Mouse (Mus musculus): ENCODE results near the gene Gm21985. TPM values are rescaled to one million over a fixed set of nuclear protein-coding genes. Genes with fewer than 3 reads are reported as not detected.

The Gm21985 gene
- polyA plus RNA-seq, 1 experiment from 2014 or later = not detected

DNA sequence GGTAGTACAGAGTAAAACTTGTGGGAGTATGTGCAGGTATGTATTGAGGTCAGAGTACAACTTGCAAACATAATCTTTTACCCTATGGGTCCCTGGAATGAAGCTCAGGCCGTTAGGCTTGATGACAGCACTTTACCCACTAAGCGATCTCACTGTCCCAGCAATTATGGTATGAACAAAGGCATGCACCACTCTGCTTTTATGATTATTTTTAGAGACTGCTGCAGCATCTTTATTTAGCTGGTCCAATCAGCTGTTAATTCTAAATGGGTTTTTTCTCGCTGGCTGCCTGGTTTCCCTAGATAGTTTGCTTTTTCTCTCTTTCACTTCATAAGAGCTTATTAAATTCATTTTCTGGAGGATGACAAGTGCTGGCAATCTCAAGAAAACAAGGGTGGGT, 30.1 kb downstream of the Gm21985 start:
- Histone ChIP-seq H3K27ac (no peak overlapping the region), H3K4me3 (no peak overlapping the region), H3K4me1 (no peaks in the 10 kb centered on the region), H3K4me2 (replicated peaks) (no peak overlapping the region), H3K36me3 (no peaks in the 10 kb centered on the region), H3K9ac (no peak overlapping the region), H3K27me3 (no peaks in the 10 kb centered on the region), H3K9me3 (no peaks in the 10 kb centered on the region)
- WGBS = 74% methylated on average over 3 of the region's 3 CpGs
- ATAC-seq (ENCODE audit: low FRiP score, low read depth) = no peak

DNA sequence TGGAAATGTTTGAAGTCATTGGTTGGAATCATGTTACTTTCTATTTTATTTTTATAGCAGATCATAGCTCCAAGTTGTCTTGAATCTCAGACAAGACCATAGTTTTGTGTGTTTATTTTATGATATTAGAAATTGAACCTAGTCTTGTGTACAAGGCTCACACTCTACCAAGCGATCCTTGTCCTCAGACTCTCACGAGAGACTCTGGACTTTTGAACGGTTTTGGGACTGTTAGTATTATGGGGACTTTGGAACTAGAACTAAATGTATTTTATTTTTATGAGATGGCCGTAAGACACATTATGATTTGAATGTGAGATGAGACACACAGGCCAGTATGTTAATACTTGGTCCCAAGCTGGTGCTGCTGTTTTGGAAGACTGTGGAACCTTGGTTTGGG, 32.1 kb downstream of the Gm21985 start:
- no peaks in the 10 kb centered on the region for H3K4me1 ChIP-seq
- no peak overlapping the region for H3K27ac ChIP-seq
- no peaks in the 10 kb centered on the region for H3K27me3 ChIP-seq
- no peak overlapping the region for H3K4me3 ChIP-seq
- H3K9ac ChIP-seq = no peak overlapping the region
- no peak for ATAC-seq (ENCODE audit: low FRiP score, low read depth)
- no peaks in the 10 kb centered on the region for H3K36me3 ChIP-seq
- H3K4me2 ChIP-seq (replicated peaks) = no peak overlapping the region
- no peaks in the 10 kb centered on the region for H3K9me3 ChIP-seq
- WGBS = 89% methylated on average over 4 of the region's 4 CpGs

DNA sequence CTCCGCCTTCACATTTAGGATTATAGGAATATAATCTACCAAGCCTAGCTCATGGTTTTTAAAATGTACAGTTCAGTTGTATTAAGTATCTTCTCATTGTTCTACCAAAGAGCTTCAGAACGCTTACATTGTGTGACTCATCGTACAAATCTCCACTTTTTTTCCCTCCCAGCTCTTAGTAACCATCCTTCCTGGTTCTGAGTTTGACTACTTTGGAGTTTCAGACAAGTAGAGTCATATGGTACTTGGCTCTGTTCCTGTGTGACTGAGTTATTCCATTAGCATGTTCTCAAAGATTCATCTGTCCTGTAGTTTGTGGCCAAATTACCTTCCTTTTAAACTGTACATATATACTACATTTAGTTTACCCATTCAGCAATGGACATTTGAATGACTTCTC, 42.6 kb downstream of the Gm21985 start:
- H3K36me3 ChIP-seq = no peaks in the 10 kb centered on the region
- no peak overlapping the region for H3K9ac ChIP-seq
- no peak overlapping the region for H3K4me3 ChIP-seq
- no peak for ATAC-seq (ENCODE audit: low FRiP score, low read depth)
- WGBS = 95% methylated on average over 3 of the region's 3 CpGs
- no peaks in the 10 kb centered on the region for H3K9me3 ChIP-seq
- H3K27ac ChIP-seq = no peak overlapping the region
- H3K4me1 ChIP-seq = no peaks in the 10 kb centered on the region
- no peaks in the 10 kb centered on the region for H3K27me3 ChIP-seq
- no peak overlapping the region for H3K4me2 ChIP-seq (replicated peaks)

DNA sequence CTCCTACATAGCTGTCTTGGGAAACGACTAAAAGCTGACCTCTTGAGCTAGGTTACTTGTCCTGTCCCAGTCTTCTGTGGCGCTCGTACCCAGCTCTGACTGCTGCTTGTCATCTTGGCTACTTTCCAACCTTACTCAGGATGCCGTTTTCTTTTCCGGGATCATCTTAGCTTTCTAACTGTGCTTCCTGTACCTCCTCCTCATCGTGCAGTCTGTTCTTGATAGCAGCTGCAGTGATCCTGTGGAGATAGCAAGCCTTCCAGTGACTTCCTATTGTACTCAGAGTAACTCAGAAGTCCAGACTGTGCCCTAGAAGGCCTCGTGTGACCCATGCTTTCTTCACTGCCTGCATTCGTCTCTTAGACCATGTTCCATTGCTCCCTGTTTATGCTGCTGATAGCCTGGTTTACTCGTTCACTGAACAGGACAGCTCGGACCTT, 43.1 kb downstream of the Gm21985 start:
- Histone ChIP-seq H3K9me3 (no peaks in the 10 kb centered on the region), H3K4me1 (no peaks in the 10 kb centered on the region), H3K27me3 (no peaks in the 10 kb centered on the region), H3K27ac (no peak overlapping the region), H3K4me2 (replicated peaks) (no peak overlapping the region), H3K36me3 (no peaks in the 10 kb centered on the region), H3K4me3 (no peak overlapping the region), H3K9ac (no peak overlapping the region)
- 81% methylated on average over 10 of the region's 10 CpGs for WGBS
- ATAC-seq (ENCODE audit: low FRiP score, low read depth) = no peak

DNA sequence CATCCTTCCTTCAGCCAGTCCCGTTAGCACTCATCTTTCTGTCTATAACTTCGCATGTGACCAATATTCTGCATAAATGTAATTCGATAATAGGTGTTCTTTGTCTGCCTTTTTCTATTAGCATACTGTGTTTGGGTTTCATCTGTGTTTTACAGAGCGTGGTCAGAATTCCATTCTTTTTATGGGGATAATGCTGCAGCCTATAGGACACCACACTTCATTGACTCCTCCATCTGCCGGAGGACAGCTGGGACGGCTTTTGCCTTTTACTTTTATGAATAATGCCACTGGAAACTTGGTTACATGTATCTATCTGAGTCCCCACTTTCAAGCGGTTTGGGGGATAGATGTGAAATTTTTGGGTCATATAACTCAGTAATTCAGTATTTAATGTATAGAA, 49.5 kb downstream of the Gm21985 start:
- Histone ChIP-seq H3K36me3 (no peaks in the 10 kb centered on the region), H3K9me3 (no peaks in the 10 kb centered on the region), H3K27ac (no peak overlapping the region), H3K4me1 (no peaks in the 10 kb centered on the region), H3K4me2 (replicated peaks) (no peak overlapping the region), H3K4me3 (no peak overlapping the region), H3K9ac (no peak overlapping the region), H3K27me3 (no peaks in the 10 kb centered on the region)
- ATAC-seq (ENCODE audit: low FRiP score, low read depth) = peak; percentile 54
- WGBS = 81% methylated on average over 7 of the region's 7 CpGs

DNA sequence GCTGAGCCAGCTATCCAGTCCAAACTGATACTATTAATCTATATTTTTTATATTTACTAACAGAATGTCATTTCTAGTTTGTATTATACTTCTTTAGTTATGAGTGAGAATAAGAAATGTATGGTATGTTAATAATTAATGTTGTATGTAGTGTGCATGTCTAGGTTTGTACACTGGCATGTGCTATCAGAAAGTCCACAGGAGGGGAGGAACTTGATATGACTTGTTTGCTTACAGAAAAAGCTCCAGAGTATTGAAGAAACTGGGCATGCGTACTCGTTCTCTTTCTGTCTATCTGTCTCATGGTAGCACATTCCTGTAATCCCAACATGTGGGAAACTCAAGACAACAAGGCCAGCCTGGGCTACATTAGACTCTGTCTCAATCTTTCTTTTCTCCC, 52.1 kb downstream of the Gm21985 start:
- no peak for ATAC-seq (ENCODE audit: low FRiP score, low read depth)
- no peaks in the 10 kb centered on the region for H3K9me3 ChIP-seq
- no peaks in the 10 kb centered on the region for H3K36me3 ChIP-seq
- WGBS = 90% methylated on average over 2 of the region's 2 CpGs
- H3K4me2 ChIP-seq (replicated peaks) = no peak overlapping the region
- H3K4me3 ChIP-seq = no peak overlapping the region
- no peak overlapping the region for H3K27ac ChIP-seq
- no peaks in the 10 kb centered on the region for H3K4me1 ChIP-seq
- H3K27me3 ChIP-seq = no peaks in the 10 kb centered on the region
- no peak overlapping the region for H3K9ac ChIP-seq

DNA sequence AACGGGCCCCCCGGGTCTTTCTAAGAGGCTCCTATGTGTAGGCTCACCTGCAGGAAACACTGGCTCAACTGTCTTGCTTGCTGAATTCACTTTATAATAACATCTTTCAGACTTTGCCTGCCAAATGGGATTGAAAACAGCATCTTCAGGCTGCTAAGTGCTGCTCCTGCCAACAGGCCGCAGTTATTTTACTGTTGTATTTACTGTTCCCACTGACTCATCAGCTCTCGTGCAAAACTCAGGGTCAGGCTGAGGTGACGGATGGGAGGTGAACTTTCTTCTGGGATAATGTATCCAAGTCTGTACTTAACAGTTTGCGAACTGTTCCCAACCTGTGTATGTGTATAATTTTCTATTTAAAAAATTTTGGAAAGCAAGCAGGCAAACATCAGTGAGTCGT, 52.8 kb downstream of the Gm21985 start:
- 0 out of 2 replicates have a peak, but pooled peaks have one; percentile 28 for ATAC-seq (ENCODE audit: low FRiP score, low read depth)
- Histone ChIP-seq H3K4me3 (no peak overlapping the region), H3K4me2 (replicated peaks) (no peak overlapping the region), H3K36me3 (no peaks in the 10 kb centered on the region), H3K4me1 (no peaks in the 10 kb centered on the region), H3K9me3 (no peaks in the 10 kb centered on the region), H3K27ac (no peak overlapping the region), H3K9ac (no peak overlapping the region), H3K27me3 (no peaks in the 10 kb centered on the region)
- 73% methylated on average over 7 of the region's 7 CpGs for whole genome bisulfite sequencing

DNA sequence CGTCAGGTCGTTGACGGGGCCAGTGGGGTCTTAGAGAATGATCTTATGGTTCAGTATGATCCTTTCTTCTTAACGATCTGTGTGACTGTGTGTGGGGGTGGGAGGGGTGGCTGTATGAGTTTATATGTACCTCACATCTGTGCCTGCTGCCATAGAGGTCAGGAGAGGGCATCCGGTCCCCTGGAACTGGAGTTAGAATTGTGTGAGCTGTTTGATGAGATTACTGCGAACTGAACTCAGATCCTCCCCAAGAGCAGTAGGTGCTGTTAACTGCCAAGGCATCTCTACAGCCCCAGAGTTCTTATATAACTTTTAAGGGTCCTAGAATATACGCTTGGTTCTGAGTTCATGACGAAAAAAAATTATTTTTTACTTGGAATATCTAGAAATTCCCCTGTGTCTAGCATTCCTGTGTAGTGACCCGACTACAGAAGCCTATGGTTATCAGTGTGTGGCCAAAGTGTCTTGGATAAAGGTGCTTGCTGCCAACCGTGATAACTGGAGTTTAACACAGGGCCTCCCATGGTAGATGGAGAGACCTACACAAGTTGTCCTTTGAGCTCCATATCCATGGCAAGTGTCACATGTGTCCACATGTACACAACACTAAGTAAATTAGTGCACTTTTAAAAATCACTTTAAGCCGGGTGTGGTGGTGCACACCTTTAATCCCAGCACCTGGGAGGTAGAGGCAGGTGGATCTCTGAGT, 62.1 kb downstream of the Gm21985 start:
- 65% methylated on average over 11 of the region's 11 CpGs for WGBS
- H3K9me3 ChIP-seq = no peaks in the 10 kb centered on the region
- H3K4me3 ChIP-seq = no peak overlapping the region
- H3K4me1 ChIP-seq = no peaks in the 10 kb centered on the region
- no peak overlapping the region for H3K9ac ChIP-seq
- no peaks in the 10 kb centered on the region for H3K27me3 ChIP-seq
- no peaks in the 10 kb centered on the region; the same call in 1 of the 2 replicates for H3K36me3 ChIP-seq
- no peak for ATAC-seq (ENCODE audit: low FRiP score, low read depth)
- no peak overlapping the region for H3K27ac ChIP-seq
- H3K4me2 ChIP-seq (replicated peaks) = no peak overlapping the region

DNA sequence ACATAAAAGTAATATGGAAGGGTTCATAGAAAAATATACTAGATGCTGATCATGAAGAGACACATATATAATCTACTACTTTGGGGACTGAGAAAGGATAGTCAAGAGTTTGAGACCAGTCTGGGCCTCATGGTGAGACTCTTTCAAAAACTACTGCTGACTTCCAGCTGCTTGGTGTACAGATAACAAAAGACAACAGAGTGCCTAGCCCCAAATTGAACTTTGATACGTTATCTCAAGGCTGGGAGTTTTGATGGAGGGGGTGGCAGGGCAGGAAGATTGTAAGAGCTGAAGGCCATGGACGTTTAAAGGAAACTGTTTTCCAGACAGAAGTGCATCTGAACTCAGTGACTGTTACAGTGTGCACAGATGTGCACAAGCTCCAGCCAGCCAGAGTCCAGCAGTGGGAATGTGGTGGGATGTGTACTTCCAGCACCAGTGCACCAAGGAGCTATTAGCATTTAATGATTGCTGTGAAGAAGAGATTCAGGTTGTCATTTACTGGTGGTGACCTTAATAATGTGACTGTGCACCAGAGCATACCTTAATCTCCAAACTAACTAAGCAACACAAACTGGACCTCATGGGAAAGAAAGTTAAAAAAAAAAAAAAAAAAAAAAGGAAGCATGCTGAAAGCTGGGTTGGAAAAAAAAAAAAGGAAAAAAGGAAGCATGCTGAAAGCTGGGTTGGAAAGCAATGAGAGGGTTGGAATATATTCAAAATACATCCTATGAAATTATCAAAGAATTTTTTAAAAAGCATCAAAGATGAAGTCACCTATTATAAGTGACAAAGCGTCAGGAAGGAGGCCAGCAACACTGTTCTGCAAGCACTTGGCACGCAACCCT, 66.2 kb downstream of the Gm21985 start:
- 73% methylated on average over 4 of the region's 4 CpGs for WGBS
- H3K27me3 ChIP-seq = no peaks in the 10 kb centered on the region
- no peaks in the 10 kb centered on the region for H3K4me1 ChIP-seq
- H3K9ac ChIP-seq = no peak overlapping the region
- H3K27ac ChIP-seq = no peak overlapping the region
- H3K4me2 ChIP-seq (replicated peaks) = no peak overlapping the region
- ATAC-seq (ENCODE audit: low FRiP score, low read depth) = no peak
- no peaks in the 10 kb centered on the region for H3K9me3 ChIP-seq
- no peak overlapping the region for H3K4me3 ChIP-seq
- H3K36me3 ChIP-seq = peaks cover 21% of the 10 kb centered on the region

DNA sequence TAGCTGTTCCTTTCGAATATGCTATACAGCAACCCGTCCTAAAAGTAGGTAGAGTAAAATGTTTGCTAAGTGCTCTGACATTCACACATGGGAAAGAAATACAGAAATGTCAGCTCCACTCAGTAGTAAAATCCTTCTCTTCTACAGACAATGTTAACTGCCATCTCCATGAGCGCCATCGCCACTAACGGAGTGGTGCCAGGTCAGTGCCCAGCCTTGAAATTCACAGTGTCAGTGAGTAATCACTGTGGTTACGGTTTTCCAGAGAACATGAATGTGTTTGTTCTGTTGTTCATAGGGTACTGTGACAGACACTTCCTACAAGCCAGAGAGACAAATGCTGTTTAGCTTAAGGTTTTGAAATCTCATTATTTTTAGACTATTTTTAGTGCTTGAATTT, 71.1 kb downstream of the Gm21985 start:
- H3K36me3 ChIP-seq = peaks cover 40% of the 10 kb centered on the region

DNA sequence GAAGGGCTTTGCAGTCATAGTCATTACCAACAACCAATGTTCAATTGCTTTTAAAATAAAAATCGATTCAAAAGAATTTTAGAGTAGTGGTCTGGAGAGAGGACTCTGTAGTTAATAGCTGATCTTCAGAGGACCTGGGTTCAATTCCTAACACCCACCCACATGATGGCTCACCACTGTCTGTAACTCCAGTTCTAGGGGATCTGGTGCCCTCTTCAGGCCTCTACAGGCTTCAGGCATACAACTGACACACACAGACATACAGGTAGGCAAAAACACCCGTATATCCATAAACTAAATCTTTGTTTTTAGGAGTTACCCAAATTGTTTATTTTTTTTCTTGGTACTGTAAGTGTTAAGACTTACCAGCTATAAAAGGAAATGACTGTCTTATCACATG, 73.6 kb downstream of the Gm21985 start:
- Histone ChIP-seq H3K4me3 (no peak overlapping the region), H3K4me1 (no peaks in the 10 kb centered on the region), H3K27me3 (no peaks in the 10 kb centered on the region), H3K36me3 (peaks cover 40% of the 10 kb centered on the region), H3K27ac (no peak overlapping the region), H3K9ac (no peak overlapping the region), H3K9me3 (no peaks in the 10 kb centered on the region), H3K4me2 (replicated peaks) (no peak overlapping the region)
- 95% methylated on average over 2 of the region's 2 CpGs for WGBS
- ATAC-seq (ENCODE audit: low FRiP score, low read depth) = no peak

More for the DNA sequence above, 71.1 kb downstream of the Gm21985 start:
- Histone ChIP-seq H3K27ac (no peak overlapping the region), H3K4me1 (no peaks in the 10 kb centered on the region), H3K4me3 (no peak overlapping the region), H3K9me3 (no peaks in the 10 kb centered on the region), H3K9ac (no peak overlapping the region), H3K4me2 (replicated peaks) (no peak overlapping the region), H3K27me3 (no peaks in the 10 kb centered on the region)
- ATAC-seq (ENCODE audit: low FRiP score, low read depth) = no peak
- WGBS = 94% methylated on average over 6 of the region's 6 CpGs

DNA sequence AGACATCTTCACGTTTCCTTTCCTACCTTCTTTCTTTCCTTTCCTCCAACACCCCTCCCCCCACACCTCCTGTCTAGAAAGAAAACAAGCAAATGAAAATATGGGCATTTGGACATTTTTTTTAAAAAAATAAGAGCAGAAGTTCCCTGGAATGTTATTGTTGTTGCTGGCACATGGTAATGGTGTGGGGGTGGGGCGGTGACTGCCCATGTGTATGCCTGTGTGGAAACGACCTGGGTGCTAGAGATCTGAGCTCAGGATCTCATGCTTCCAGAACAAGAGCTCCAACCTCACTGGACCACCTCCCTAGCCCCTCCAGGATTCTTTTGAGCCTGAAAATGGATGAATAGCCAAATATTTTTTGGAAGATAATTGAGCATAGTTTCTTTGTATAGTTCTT, 75.0 kb downstream of the Gm21985 start:
- no peak for ATAC-seq (ENCODE audit: low FRiP score, low read depth)
- Histone ChIP-seq H3K27ac (no peak overlapping the region), H3K4me2 (replicated peaks) (no peak overlapping the region), H3K4me1 (no peaks in the 10 kb centered on the region), H3K9ac (no peak overlapping the region), H3K27me3 (no peaks in the 10 kb centered on the region), H3K36me3 (peaks cover 34% of the 10 kb centered on the region), H3K4me3 (no peak overlapping the region), H3K9me3 (no peaks in the 10 kb centered on the region)
- 73% methylated on average over 3 of the region's 3 CpGs for WGBS
